Mouse (Mus musculus): Measurements from ENCODE around the gene Slc35a1.

DNA sequence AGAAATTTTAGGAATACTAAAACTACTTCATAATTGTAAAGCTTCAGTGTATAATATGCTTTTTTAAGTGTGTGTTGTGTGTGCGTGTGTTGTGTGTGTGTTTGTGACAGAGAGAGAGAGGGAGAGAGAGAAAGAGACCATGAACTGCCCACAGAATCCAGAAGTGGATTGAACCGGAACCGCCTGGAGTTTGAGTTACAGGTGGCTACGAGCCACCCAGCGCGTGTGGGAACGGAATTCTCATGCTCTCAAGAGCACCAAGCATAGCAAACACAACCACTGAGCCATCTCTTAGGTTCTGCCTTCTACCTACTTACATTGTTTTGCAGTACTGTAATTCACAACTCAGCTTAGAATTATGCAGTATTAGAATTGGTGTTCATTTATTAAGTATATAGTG, 53.1 kb downstream of the Slc35a1 start:
- TF ChIP-seq CTCF (conservative IDR thresholded peaks at IDR 0.05; ENCODE audit: insufficient read depth, insufficient read length, low read depth, low read length) = no peak
- TF ChIP-seq POLR2A (IDR thresholded peaks at IDR 0.05; ENCODE audit: low read depth, low read length) = no peak
